Mouse (Mus musculus): ENCODE measurements at regions not wholly inside any gene's neighbourhood (a gene's known extent, or its start where the extent isn't known, plus 50 kb on each side); places are given as distances from the start of the nearest gene placed in this dataset.

- intact Hi-C loops (cut with DNase I): loop anchor here (2.0 to 10.0 kb wide), 5 partner anchors 54 to 1522 kb away; no protein-coding TSS in a partner anchor
- DNase-seq: peak; percentile 60 to 76
Observed at GRCm38 (mm10) chr8:79587258-79587657, 52.2 kb upstream of the Otud4 start.

- DNase-seq: peak; percentile 80 to 85
- intact Hi-C loops (cut with DNase I): loop anchor here (1.0 to 10.0 kb wide), 6 partner anchors 186 to 1520 kb away; partner anchors contain the start of gene Smad1
Observed at GRCm38 (mm10) chr8:79584966-79585365, 54.5 kb upstream of the Otud4 start.

- peak; percentile 52 to 59 for DNase-seq
- intact Hi-C loops (cut with DNase I): loop anchor here (10.0 kb wide), 3 partner anchors 549 to 1519 kb away; no protein-coding TSS in a partner anchor
Observed at GRCm38 (mm10) chr8:79583326-79583725, 56.1 kb upstream of the Otud4 start.

- no peak for DNase-seq
- intact Hi-C loops (cut with DNase I): loop anchor here (10.0 kb wide), 3 partner anchors 547 to 1517 kb away; no protein-coding TSS in a partner anchor
Observed at GRCm38 (mm10) chr8:79582195-79582594, 57.2 kb upstream of the Otud4 start.

- intact Hi-C loops (cut with DNase I): no loop called here
- DNase-seq: peak; percentile 39 to 48
Observed at GRCm38 (mm10) chr8:79576086-79576485, 63.3 kb upstream of the Otud4 start.

- intact Hi-C loops (cut with DNase I): no loop called here
- no peak for DNase-seq
Observed at GRCm38 (mm10) chr8:79575175-79575734, 64.2 kb upstream of the Otud4 start.

- no peak for DNase-seq
- intact Hi-C loops (cut with DNase I): no loop called here
Observed at GRCm38 (mm10) chr8:79573491-79573890, 65.9 kb upstream of the Otud4 start.

- no peak for DNase-seq
- intact Hi-C loops (cut with DNase I): no loop called here
Observed at GRCm38 (mm10) chr8:79572526-79572925, 66.9 kb upstream of the Otud4 start.

- intact Hi-C loops (cut with DNase I): loop anchor here (2.0 to 5.0 kb wide), 3 partner anchors 61 to 266 kb away; partner anchors contain the start of gene Smad1
- no peak for DNase-seq
Observed at GRCm38 (mm10) chr8:79563101-79563500, 76.3 kb upstream of the Otud4 start.

- intact Hi-C loops (cut with DNase I): loop anchor here (2.0 to 5.0 kb wide), 3 partner anchors 60 to 266 kb away; partner anchors contain the start of gene Smad1
- peak; percentile 61 to 70 for DNase-seq
Observed at GRCm38 (mm10) chr8:79562669-79563068, 76.7 kb upstream of the Otud4 start.

- DNase-seq: peak; percentile 77 to 80
- intact Hi-C loops (cut with DNase I): loop anchor here (2.0 to 5.0 kb wide), 3 partner anchors 60 to 265 kb away; partner anchors contain the start of gene Smad1
Observed at GRCm38 (mm10) chr8:79562071-79562581, 77.3 kb upstream of the Otud4 start.

- intact Hi-C loops (cut with DNase I): loop anchor here (2.0 to 5.0 kb wide), 3 partner anchors 59 to 265 kb away; partner anchors contain the start of gene Smad1
- DNase-seq: no peak
Observed at GRCm38 (mm10) chr8:79561269-79562063, 78.0 kb upstream of the Otud4 start.

- intact Hi-C loops (cut with DNase I): no loop called here
- DNase-seq: no peak
Observed at GRCm38 (mm10) chr8:79559516-79559915, 79.9 kb upstream of the Otud4 start.

GRCm38 (mm10) chr8:79554311-79554710, 85.1 kb upstream of the Otud4 start:
- no peak for DNase-seq
- intact Hi-C loops (cut with DNase I): no loop called here

GRCm38 (mm10) chr8:79550151-79550550, 89.3 kb upstream of the Otud4 start:
- DNase-seq: no peak
- intact Hi-C loops (cut with DNase I): no loop called here

GRCm38 (mm10) chr8:79548156-79548555, 91.3 kb upstream of the Otud4 start:
- DNase-seq: no peak
- intact Hi-C loops (cut with DNase I): no loop called here

GRCm38 (mm10) chr8:79545866-79546373, 93.5 kb upstream of the Otud4 start:
- intact Hi-C loops (cut with DNase I): no loop called here
- no peak for DNase-seq

GRCm38 (mm10) chr8:79542461-79542860, 97.0 kb upstream of the Otud4 start:
- intact Hi-C loops (cut with DNase I): no loop called here
- no peak for DNase-seq

GRCm38 (mm10) chr8:79540053-79540452, 99.4 kb upstream of the Otud4 start:
- intact Hi-C loops (cut with DNase I): no loop called here
- no peak for DNase-seq

GRCm38 (mm10) chr8:79534271-79534889, 105.0 kb upstream of the Otud4 start:
- no peak for DNase-seq
- intact Hi-C loops (cut with DNase I): no loop called here

GRCm38 (mm10) chr8:79529556-79529955, 109.9 kb upstream of the Otud4 start:
- intact Hi-C loops (cut with DNase I): no loop called here
- peak in 1 of 2 experiments; percentile 14 for DNase-seq

Measured in heart, postnatal 10 days (tissue).